7 mouse cellular contexts compared by ENCODE assay signal in the genomic region with DNA sequence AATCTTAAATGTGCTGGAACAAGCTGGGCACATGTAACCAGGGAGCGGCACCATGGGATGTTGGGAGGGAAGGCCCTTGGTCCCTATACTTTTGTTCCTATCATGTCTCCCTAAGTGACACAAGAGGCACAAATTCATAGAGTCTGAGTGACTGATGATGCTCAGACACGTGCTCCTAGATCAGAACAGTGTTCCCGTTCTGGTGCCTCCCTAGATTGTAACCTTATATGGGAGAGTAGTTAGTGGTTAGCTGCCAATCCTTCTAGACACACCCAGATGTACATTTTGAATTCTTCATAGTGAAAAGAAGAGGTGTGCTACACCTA. TPM values are rescaled to one million over a fixed set of nuclear protein-coding genes. Genes with fewer than 3 reads are reported as not detected.
DNase-seq lines count a peak whose midpoint lies in the region; ATAC-seq and TF ChIP-seq lines count a peak whose summit lies in the region.

No protein-coding gene starts in this region.

- H3K4me3 ChIP-seq in spleen, adult 2 months (ENCODE audit: extremely low read depth, insufficient read depth, insufficient read length): peak overlapping the region; percentile 68
- H3K4me3 ChIP-seq in forebrain, embryonic 12.5 days (replicated peaks): peak overlapping the region; percentile 57
- peak overlapping the region; percentile 69 for H3K4me3 ChIP-seq in liver, embryonic 12.5 days
- H3K4me3 ChIP-seq in stomach, embryonic 14.5 days (ENCODE audit: low read depth, low read length): peak overlapping the region; percentile 30

- ATAC-seq in forebrain, embryonic 12.5 days (ENCODE audit: low FRiP score): peak; percentile 45; the same call in 1 of the 2 replicates
- peak; percentile 14 for ATAC-seq in liver, embryonic 12.5 days
- ATAC-seq in stomach, embryonic 14.5 days (ENCODE audit: insufficient number of reproducible peaks, insufficient read depth, low FRiP score, low read depth): peak; percentile 28

- H3K4me1 ChIP-seq in spleen, adult 2 months (ENCODE audit: control insufficient read depth, insufficient read depth, insufficient read length): peaks cover 4% of the 10 kb centered on the region; the same call in 1 of the 2 replicates
- peaks cover 5% of the 10 kb centered on the region; the same call in 1 of the 2 replicates for H3K4me1 ChIP-seq in forebrain, embryonic 12.5 days
- H3K4me1 ChIP-seq in liver, embryonic 12.5 days: peaks cover 11% of the 10 kb centered on the region
- no peaks in the 10 kb centered on the region; the same call in 1 of the 2 replicates for H3K4me1 ChIP-seq in stomach, embryonic 14.5 days (ENCODE audit: control insufficient read depth, insufficient read depth, low read length)

- peak overlapping the region; percentile 50 for H3K4me2 ChIP-seq in forebrain, embryonic 12.5 days
- H3K4me2 ChIP-seq in liver, embryonic 12.5 days: peak overlapping the region; percentile 66
- peak overlapping the region; percentile 43 for H3K4me2 ChIP-seq in stomach, embryonic 14.5 days (replicated peaks; ENCODE audit: low read depth, low read length)

- no peak for TF ChIP-seq POLR2A in spleen, adult 2 months (IDR thresholded peaks at IDR 0.05; ENCODE audit: low read depth, low read length)

- TF ChIP-seq CTCF in spleen, adult 2 months (IDR thresholded peaks at IDR 0.05; ENCODE audit: extremely low read depth, insufficient read depth, insufficient read length, insufficient replicate concordance): no peak

- H3K9ac ChIP-seq in forebrain, embryonic 12.5 days: peak overlapping the region; percentile 44
- H3K9ac ChIP-seq in liver, embryonic 12.5 days: peak overlapping the region; percentile 60
- H3K9ac ChIP-seq in stomach, embryonic 14.5 days (replicated peaks; ENCODE audit: low read depth, low read length): no peak overlapping the region

- H3K36me3 ChIP-seq in spleen, adult 2 months (ENCODE audit: control insufficient read depth, insufficient read depth, low read length): peaks cover 3% of the 10 kb centered on the region; the same call in 1 of the 2 replicates
- peaks cover 5% of the 10 kb centered on the region for H3K36me3 ChIP-seq in forebrain, embryonic 12.5 days (replicated peaks)
- peaks cover 16% of the 10 kb centered on the region for H3K36me3 ChIP-seq in liver, embryonic 12.5 days
- H3K36me3 ChIP-seq in stomach, embryonic 14.5 days (ENCODE audit: control insufficient read depth, insufficient read depth, low read length): no peaks in the 10 kb centered on the region

- no peak for DNase-seq in spleen, adult 2 months (ENCODE audit: low read depth in 1 of 2, low spot score in 2 of 2)
- no peak for DNase-seq in spleen, adult 18-20 months
- DNase-seq in ovary, postnatal 10 days (ENCODE audit: low spot score): no peak
- no peak for DNase-seq in frontal cortex, adult 2 months (ENCODE audit: extremely low spot score in 1 of 2, low spot score in 1 of 2)

- WGBS in spleen, adult 2 months: 29% methylated on average over 3 of the region's 3 CpGs
- 29% methylated on average over 3 of the region's 3 CpGs for WGBS in forebrain, embryonic 12.5 days
- 29% methylated on average over 3 of the region's 3 CpGs for WGBS in liver, embryonic 12.5 days (ENCODE audit: insufficient replicate concordance)
- 24% methylated on average over 3 of the region's 3 CpGs for WGBS in stomach, embryonic 14.5 days

- H3K27ac ChIP-seq in spleen, adult 2 months (ENCODE audit: insufficient read depth, low read length): peak overlapping the region; percentile 97
- H3K27ac ChIP-seq in forebrain, embryonic 12.5 days: peak overlapping the region; percentile 94
- peak overlapping the region; percentile 91 for H3K27ac ChIP-seq in liver, embryonic 12.5 days
- peak overlapping the region; percentile 90 for H3K27ac ChIP-seq in stomach, embryonic 14.5 days (ENCODE audit: low read length)

- no peaks in the 10 kb centered on the region for H3K9me3 ChIP-seq in forebrain, embryonic 12.5 days
- H3K9me3 ChIP-seq in liver, embryonic 12.5 days (replicated peaks): no peaks in the 10 kb centered on the region
- no peaks in the 10 kb centered on the region for H3K9me3 ChIP-seq in stomach, embryonic 14.5 days (ENCODE audit: control insufficient read depth, low read depth, low read length)

- no peaks in the 10 kb centered on the region for H3K27me3 ChIP-seq in spleen, adult 2 months (ENCODE audit: control insufficient read depth, insufficient read depth, low read length)
- H3K27me3 ChIP-seq in forebrain, embryonic 12.5 days: no peaks in the 10 kb centered on the region
- H3K27me3 ChIP-seq in liver, embryonic 12.5 days (replicated peaks): no peaks in the 10 kb centered on the region
- H3K27me3 ChIP-seq in stomach, embryonic 14.5 days (ENCODE audit: control insufficient read depth, insufficient read depth, low read length): no peaks in the 10 kb centered on the region

RNA-seq across cellular contexts. Expression of a gene that starts 0.9 kb away (rescaled TPM):
- polyA plus RNA-seq in spleen, adult 2 months (2012; rRNA removed): 1,039 and 1,194 TPM in 2 replicates
- polyA plus RNA-seq in forebrain, embryonic 12.5 days (2016; fragmentation: Nextera tagmentation; extraction: Ambion mirVana): 555 and 564 TPM in 2 replicates
- 624 and 688 TPM in 2 replicates for polyA plus RNA-seq in liver, embryonic 12.5 days (2016; fragmentation: Nextera tagmentation; extraction: Ambion mirVana)
- 893 and 924 TPM in 2 replicates for polyA plus RNA-seq in stomach, embryonic 14.5 days (2014; fragmentation: Nextera tagmentation; extraction: Ambion mirVana)
- polyA plus RNA-seq in frontal cortex, adult 2 months (2012; rRNA removed): 698 and 796 TPM in 2 replicates

RNA-seq across cellular contexts. Expression of a gene that starts 12.0 kb away (rescaled TPM):
- 87.5 and 113 TPM in 2 replicates for polyA plus RNA-seq in spleen, adult 2 months (2012; rRNA removed)
- polyA plus RNA-seq in forebrain, embryonic 12.5 days (2016; fragmentation: Nextera tagmentation; extraction: Ambion mirVana): 81.6 and 84.3 TPM in 2 replicates
- 33.4 and 36.5 TPM in 2 replicates for polyA plus RNA-seq in liver, embryonic 12.5 days (2016; fragmentation: Nextera tagmentation; extraction: Ambion mirVana)
- polyA plus RNA-seq in stomach, embryonic 14.5 days (2014; fragmentation: Nextera tagmentation; extraction: Ambion mirVana): 64.6 and 67.5 TPM in 2 replicates
- polyA plus RNA-seq in frontal cortex, adult 2 months (2012; rRNA removed): 95.1 and 109 TPM in 2 replicates

RNA-seq across cellular contexts. Expression of a gene that starts 12.4 kb away (rescaled TPM):
- 12.0 and 14.0 TPM in 2 replicates for polyA plus RNA-seq in spleen, adult 2 months (2012; rRNA removed)
- polyA plus RNA-seq in forebrain, embryonic 12.5 days (2016; fragmentation: Nextera tagmentation; extraction: Ambion mirVana): 5.0 TPM in 2 replicates
- 19.8 and 21.6 TPM in 2 replicates for polyA plus RNA-seq in liver, embryonic 12.5 days (2016; fragmentation: Nextera tagmentation; extraction: Ambion mirVana)
- polyA plus RNA-seq in stomach, embryonic 14.5 days (2014; fragmentation: Nextera tagmentation; extraction: Ambion mirVana): 17.3 and 18.7 TPM in 2 replicates
- polyA plus RNA-seq in frontal cortex, adult 2 months (2012; rRNA removed): 3.7 and 4.8 TPM in 2 replicates

RNA-seq across cellular contexts. Expression of a gene that starts 15.2 kb away (rescaled TPM):
- 41.6 and 54.5 TPM in 2 replicates for polyA plus RNA-seq in spleen, adult 2 months (2012; rRNA removed)
- 20.5 and 23.5 TPM in 2 replicates for polyA plus RNA-seq in forebrain, embryonic 12.5 days (2016; fragmentation: Nextera tagmentation; extraction: Ambion mirVana)
- polyA plus RNA-seq in liver, embryonic 12.5 days (2016; fragmentation: Nextera tagmentation; extraction: Ambion mirVana): 10.1 and 11.6 TPM in 2 replicates
- 33.3 and 37.3 TPM in 2 replicates for polyA plus RNA-seq in stomach, embryonic 14.5 days (2014; fragmentation: Nextera tagmentation; extraction: Ambion mirVana)
- polyA plus RNA-seq in frontal cortex, adult 2 months (2012; rRNA removed): 45.2 and 45.8 TPM in 2 replicates

RNA-seq across cellular contexts. Expression of a gene that starts 20.1 kb away (rescaled TPM):
- 499 and 568 TPM in 2 replicates for polyA plus RNA-seq in spleen, adult 2 months (2012; rRNA removed)
- polyA plus RNA-seq in forebrain, embryonic 12.5 days (2016; fragmentation: Nextera tagmentation; extraction: Ambion mirVana): 198 and 216 TPM in 2 replicates
- 79.2 and 80.1 TPM in 2 replicates for polyA plus RNA-seq in liver, embryonic 12.5 days (2016; fragmentation: Nextera tagmentation; extraction: Ambion mirVana)
- 515 and 563 TPM in 2 replicates for polyA plus RNA-seq in stomach, embryonic 14.5 days (2014; fragmentation: Nextera tagmentation; extraction: Ambion mirVana)
- polyA plus RNA-seq in frontal cortex, adult 2 months (2012; rRNA removed): 131 and 166 TPM in 2 replicates
